Mouse (Mus musculus) neural tube, embryonic 14.5 days (tissue): ENCODE data around the gene Rad9b. TPM values are rescaled to one million over a fixed set of nuclear protein-coding genes. Genes with fewer than 3 reads are reported as not detected.
A peak's percentile ranks its signal among the peaks of the same experiment; 100 is the strongest.

Experiments
- ATAC-seq: fragments of 200-750 bp; cut with Nextera tagmentation; 2 replicates; pipeline ENCODE4 v1.8.0; 2017; ENCODE audit warnings: low read depth, mild to moderate bottlenecking, moderate TSS enrichment, moderate library complexity
- H3K27ac ChIP-seq: fragments of 300-500 bp; sonication (generic); 2 replicates; pipeline ENCODE4 v1.5.1; 2014; ENCODE audit warnings: low read depth, mild to moderate bottlenecking, control low read depth, low read length, moderate library complexity, mixed read lengths
- H3K27me3 ChIP-seq: fragments of 300-500 bp; sonication (generic); 2 replicates; pipeline ENCODE4 v1.6.1; 2014; ENCODE audit warnings: low read length; ENCODE audit not compliant: control insufficient read depth, insufficient read depth
- H3K36me3 ChIP-seq: fragments of 300-500 bp; sonication (generic); 2 replicates; pipeline ENCODE4 v1.6.1; 2014; ENCODE audit warnings: low read length, mixed read lengths; ENCODE audit not compliant: control insufficient read depth, insufficient read depth
- H3K4me1 ChIP-seq: fragments of 300-500 bp; sonication (generic); 2 replicates; pipeline ENCODE4 v1.6.1; 2014; ENCODE audit warnings: low read length; ENCODE audit not compliant: control insufficient read depth, insufficient read depth
- H3K4me2 ChIP-seq: fragments of 300-500 bp; sonication (generic); 2 replicates; pipeline ENCODE4 v1.6.1; 2014; ENCODE audit warnings: mild to moderate bottlenecking, low read depth, low read length, control low read depth
- H3K4me3 ChIP-seq: fragments of 300-500 bp; sonication (generic); 2 replicates; pipeline ENCODE4 v1.5.1; 2014; ENCODE audit warnings: low read depth, low read length, control low read depth, mixed read lengths
- H3K9ac ChIP-seq: fragments of 300-500 bp; sonication (generic); replicated peaks from 2 replicates; pipeline ENCODE4 v1.6.1; 2014; ENCODE audit warnings: low read depth, mild to moderate bottlenecking, control low read depth, low read length, mixed read lengths
- H3K9me3 ChIP-seq: fragments of 300-500 bp; sonication (generic); 2 replicates; pipeline ENCODE4 v1.6.1; 2016; ENCODE audit warnings: low read length; ENCODE audit not compliant: control insufficient read depth
- WGBS: fragments of 180-500 bp; shearing (Covaris S2); extraction: QIAGEN DNeasy Blood & Tissue Kit; methylation state at CpG from one replicate; pipeline ENCODE4 v1.1.7; 2014; 5-methylcytosine and 5-hydroxymethylcytosine counted together
- polyA plus RNA-seq: library from polyadenylated mRNA; unstranded; fragments of >200 nt; fragmentation: Nextera tagmentation; extraction: Ambion mirVana; gene quantifications from 2 replicates; pipeline ENCODE4 v1.2.1, GENCODE M21; 2014

The Rad9b gene
- polyA plus RNA-seq, 1 experiment from 2014 or later, result 24.7 TPM

DNA sequence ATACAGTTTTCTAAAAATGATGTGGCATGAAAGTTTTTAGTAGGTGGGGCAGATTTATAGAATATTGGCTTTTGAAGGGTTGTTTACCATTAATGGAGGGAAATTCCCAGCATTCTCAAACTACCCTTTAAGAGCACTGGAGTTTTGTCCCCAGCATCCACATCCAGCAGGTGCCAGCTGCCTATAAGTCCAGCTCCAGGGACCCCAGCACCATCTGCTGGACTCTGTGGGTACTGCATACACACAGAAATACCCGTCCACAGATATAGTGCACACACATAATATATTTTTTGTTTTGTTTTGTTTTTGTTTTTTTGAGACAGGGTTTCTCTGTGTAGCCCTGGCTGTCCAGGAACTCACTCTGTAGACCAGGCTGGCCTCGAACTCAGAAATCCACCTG, 39.9 kb upstream of the Rad9b start:
- Histone ChIP-seq H3K9me3 (no peaks in the 10 kb centered on the region), H3K4me2 (no peak overlapping the region), H3K27ac (no peak overlapping the region), H3K36me3 (peaks cover 8% of the 10 kb centered on the region), H3K4me3 (no peak overlapping the region), H3K27me3 (no peaks in the 10 kb centered on the region), H3K4me1 (peaks cover 8% of the 10 kb centered on the region), H3K9ac (no peak overlapping the region)
- 44% methylated on average over 2 of the region's 2 CpGs for WGBS
- ATAC-seq, result no peak

DNA sequence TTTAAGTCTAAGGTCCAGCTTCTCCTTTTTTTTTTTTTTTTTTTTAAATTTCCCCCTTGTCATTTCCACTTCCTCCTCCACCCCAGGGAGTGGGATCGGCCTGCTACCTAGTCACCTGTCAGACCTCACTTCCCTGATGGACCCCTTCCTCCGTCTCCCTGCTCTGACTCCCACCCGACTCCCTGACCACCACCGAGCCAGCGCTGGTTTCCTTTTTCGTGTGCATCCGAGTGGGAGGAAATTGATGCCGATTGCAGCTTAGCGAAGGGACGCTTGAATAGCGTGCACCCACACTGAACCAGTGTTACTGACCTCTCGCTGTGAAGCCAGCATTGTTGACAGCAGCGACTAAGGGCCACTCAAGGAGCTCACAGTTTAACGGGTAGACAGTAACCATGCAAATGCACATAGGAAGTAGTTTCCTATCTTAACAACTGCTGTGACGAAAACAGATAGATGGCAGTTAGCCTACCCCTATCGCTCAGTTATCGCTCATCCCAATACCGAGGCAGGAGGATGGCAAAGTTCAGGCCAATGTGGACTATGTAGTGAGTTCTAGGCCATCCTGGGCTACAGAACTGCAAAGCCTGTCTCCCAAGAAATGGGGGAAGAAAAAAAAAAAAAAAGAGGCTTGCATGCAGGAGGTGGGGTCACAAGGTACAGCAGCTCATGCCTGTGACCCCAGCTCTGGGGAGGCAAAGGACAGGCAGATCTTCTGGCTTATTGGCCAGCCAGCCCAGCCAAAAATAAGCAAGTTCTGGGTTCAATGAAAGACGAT, 38.4 kb upstream of the Rad9b start:
- Histone ChIP-seq H3K4me1 (peaks cover 8% of the 10 kb centered on the region), H3K27ac (peak overlapping the region; percentile 16; the same call in 1 of the 2 replicates), H3K36me3 (no peaks in the 10 kb centered on the region), H3K9me3 (no peaks in the 10 kb centered on the region), H3K27me3 (no peaks in the 10 kb centered on the region), H3K4me3 (peak overlapping the region; percentile 58), H3K9ac (peak overlapping the region; percentile 72), H3K4me2 (peak overlapping the region; percentile 82)
- ATAC-seq, result peak; percentile 22; the same call in 1 of the 2 replicates
- WGBS, result 17% methylated on average over 19 of the region's 19 CpGs

DNA sequence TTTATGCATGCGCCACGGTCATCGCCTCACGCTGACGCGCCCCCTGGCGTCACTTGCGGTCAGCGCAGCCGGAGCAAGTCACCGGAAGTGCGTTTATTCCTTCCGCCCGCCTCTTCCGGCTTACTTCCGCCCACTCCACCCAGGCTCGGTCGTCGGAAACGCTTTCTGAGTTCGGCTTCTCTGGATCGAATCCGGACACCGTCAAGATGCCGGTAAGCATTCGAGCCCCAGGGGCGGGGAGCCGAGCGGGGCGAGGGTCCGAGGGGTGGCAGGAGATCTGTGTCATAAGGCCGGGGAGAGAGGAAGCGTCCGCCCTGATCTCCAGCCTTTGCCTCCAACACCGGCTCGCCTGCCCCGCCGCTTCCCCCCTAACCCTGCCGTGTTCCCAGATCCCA, 37.8 kb upstream of the Rad9b start, which contains the start of gene Arpc3:
TSS of gene Arpc3 (plus strand) at position 93 of the 395 bp plus-strand sequence.
- Histone ChIP-seq H3K27me3 (no peaks in the 10 kb centered on the region), H3K36me3 (no peaks in the 10 kb centered on the region), H3K4me3 (peak within 1 kb of the TSS; percentile 58), H3K4me1 (peaks cover 8% of the 10 kb centered on the region), H3K4me2 (peak within 1 kb of the TSS; percentile 82), H3K27ac (peak within 1 kb of the TSS; percentile 16; the same call in 1 of the 2 replicates), H3K9me3 (no peaks in the 10 kb centered on the region), H3K9ac (peak within 1 kb of the TSS; percentile 72)
- peak; percentile 87; the same call in 1 of the 2 replicates for ATAC-seq
- under 1% methylated on average over 39 of the region's 39 CpGs for WGBS

DNA sequence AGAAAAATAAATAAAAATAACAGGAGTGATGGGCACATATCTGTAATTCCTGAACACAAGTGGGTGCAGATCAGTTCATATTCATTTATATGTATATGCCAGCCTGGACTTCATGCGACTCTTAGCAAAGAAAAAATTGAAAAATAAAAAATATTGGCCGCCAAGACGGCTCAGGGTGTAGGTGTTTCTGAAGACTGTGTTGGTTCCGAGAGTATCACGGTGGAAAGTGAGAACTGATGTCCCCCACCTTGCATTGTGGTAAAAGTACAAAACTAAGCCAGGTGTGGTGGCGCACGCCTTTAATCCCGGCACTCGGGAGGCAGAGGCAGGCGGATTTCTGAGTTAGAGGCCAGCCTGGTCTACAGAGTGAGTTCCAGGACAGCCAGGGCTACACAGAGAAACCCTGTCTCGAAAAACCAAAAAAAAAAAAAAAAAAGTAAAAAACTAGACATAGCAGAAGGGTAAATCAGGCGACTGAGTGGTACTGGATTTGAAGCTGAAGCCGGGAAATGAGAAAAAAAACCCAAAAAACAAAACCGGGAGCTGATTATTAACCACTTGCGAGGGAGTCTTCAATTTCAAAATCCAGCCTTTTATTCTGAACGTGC, 37.2 kb upstream of the Rad9b start:
- Histone ChIP-seq H3K9me3 (no peaks in the 10 kb centered on the region), H3K9ac (peak overlapping the region; percentile 72; the same call in 1 of the 2 replicates), H3K36me3 (no peaks in the 10 kb centered on the region), H3K4me3 (peak overlapping the region; percentile 58), H3K4me1 (peaks cover 8% of the 10 kb centered on the region), H3K4me2 (peak overlapping the region; percentile 15; the same call in 1 of the 2 replicates), H3K27ac (no peak overlapping the region), H3K27me3 (no peaks in the 10 kb centered on the region)
- peak; percentile 13; the same call in 1 of the 2 replicates for ATAC-seq
- 53% methylated on average over 15 of the region's 16 CpGs for WGBS

DNA sequence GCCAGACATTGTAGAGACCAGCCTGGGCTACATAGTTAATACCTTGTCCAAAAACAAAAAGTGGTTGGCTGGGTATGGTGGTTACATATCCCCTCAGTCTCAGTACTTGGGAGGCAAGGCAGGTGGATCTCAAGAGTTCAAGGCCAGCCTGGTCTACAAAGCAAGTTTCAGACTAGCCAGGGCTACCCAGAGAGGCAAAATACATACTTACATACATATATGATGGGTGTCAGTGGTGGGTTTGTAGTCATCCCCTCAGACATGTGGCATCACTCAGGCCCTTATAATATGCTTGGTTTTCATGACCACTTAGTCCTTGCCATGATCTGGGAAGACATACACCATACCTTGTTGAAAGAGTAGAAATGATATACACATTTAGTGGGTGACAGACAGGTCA, 36.6 kb upstream of the Rad9b start:
- Histone ChIP-seq H3K4me2 (no peak overlapping the region), H3K9ac (no peak overlapping the region), H3K36me3 (no peaks in the 10 kb centered on the region), H3K27me3 (no peaks in the 10 kb centered on the region), H3K27ac (no peak overlapping the region), H3K4me1 (peaks cover 8% of the 10 kb centered on the region), H3K4me3 (no peak overlapping the region), H3K9me3 (no peaks in the 10 kb centered on the region)
- no peak for ATAC-seq

DNA sequence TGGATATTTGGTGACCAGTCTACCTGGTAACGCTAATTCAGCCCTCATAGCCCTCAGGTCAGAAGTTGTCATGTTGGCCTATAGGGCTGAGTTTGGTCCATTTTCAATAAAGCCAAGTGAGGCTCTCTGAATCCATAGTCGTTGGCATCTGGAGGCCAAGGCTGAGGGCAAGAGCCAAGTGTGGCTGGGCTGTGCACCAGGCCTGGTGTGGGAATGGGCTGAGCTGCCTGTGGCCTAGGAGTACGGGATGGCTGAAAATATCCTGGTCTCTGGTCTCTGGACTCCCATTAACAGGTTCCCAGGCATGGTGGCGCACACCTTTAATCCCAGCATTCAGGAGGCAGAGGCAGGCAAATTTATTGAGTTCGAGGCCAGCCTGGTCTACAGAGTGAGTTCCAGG, 36.0 kb upstream of the Rad9b start:
- ATAC-seq, result no peak
- Histone ChIP-seq H3K4me2 (no peak overlapping the region), H3K9ac (no peak overlapping the region), H3K27ac (no peak overlapping the region), H3K27me3 (no peaks in the 10 kb centered on the region), H3K36me3 (no peaks in the 10 kb centered on the region), H3K9me3 (no peaks in the 10 kb centered on the region), H3K4me3 (no peak overlapping the region), H3K4me1 (peaks cover 8% of the 10 kb centered on the region)
- WGBS, result 92% methylated on average over 5 of the region's 5 CpGs

DNA sequence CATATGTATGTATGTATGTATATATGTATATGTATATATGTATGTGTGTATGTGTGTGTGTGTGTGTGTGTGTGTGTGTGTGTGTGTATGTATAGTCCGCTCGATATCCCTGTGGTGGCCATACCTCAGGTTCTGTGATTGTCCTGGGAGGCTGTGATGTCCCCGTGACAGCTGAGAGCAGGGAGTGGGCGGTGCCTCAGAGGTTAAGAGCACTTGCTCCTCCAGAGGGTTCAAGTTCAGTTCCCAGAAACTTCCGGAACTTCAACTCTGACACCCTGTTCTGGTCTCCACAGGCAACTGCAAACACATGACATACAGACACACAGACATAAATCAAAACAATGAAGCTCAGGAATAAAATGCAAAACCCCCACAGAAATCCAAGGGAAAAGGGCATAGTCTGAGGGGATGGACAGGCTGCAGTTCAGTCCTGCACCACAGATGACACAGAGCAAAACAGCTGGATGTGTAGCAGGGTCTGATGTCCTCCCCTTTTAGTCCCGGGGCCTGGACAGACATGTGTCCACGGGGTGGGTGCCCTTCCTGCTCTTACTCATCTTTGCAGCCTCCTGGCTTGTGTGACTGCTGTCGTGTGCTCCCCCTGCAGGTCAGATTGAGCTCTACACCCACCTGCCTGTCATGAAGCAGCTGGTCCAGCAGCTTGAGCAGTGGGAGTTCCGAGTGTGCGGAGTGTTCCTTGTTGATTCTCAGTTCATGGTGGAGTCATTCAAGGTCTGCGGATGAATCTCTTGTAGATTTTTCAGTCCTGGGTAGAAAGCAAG, 25.5 kb upstream of the Rad9b start:
- WGBS, result 59% methylated on average over 11 of the region's 11 CpGs
- Histone ChIP-seq H3K27me3 (no peaks in the 10 kb centered on the region), H3K9me3 (no peaks in the 10 kb centered on the region), H3K4me3 (no peak overlapping the region), H3K36me3 (peaks cover 23% of the 10 kb centered on the region), H3K27ac (no peak overlapping the region), H3K4me2 (no peak overlapping the region), H3K4me1 (no peaks in the 10 kb centered on the region), H3K9ac (no peak overlapping the region)
- peak; percentile 58; the same call in 1 of the 2 replicates for ATAC-seq

DNA sequence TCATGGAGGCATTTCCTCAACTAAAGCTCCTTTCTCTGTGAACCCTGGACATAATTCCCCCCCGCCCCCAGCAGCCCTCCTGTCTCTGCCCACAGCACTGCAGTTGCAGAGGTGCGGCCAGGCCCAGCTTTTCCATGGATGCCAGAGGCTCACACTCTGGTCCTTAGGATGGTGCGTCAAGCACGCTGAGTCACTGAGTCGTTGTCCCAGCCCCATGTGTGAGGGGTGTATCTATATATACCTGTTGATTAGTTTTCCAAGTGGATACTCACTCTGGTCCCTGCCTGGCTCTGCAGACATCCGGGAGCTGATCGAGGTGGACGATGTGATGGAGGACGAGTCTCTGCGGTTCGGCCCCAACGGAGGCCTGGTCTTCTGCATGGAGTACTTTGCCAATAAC, 24.1 kb upstream of the Rad9b start:
- WGBS, result 95% methylated on average over 12 of the region's 12 CpGs
- H3K4me1 ChIP-seq, result peaks cover 5% of the 10 kb centered on the region; the same call in 1 of the 2 replicates
- no peak overlapping the region for H3K9ac ChIP-seq
- H3K4me3 ChIP-seq, result no peak overlapping the region
- H3K36me3 ChIP-seq, result peaks cover 23% of the 10 kb centered on the region
- ATAC-seq, result no peak
- no peaks in the 10 kb centered on the region for H3K9me3 ChIP-seq
- no peaks in the 10 kb centered on the region for H3K27me3 ChIP-seq
- H3K4me2 ChIP-seq, result no peak overlapping the region
- H3K27ac ChIP-seq, result no peak overlapping the region
